ENCODE assay signal across 8 mouse cellular contexts in genomic region chr2:85050001-85050634, GRCm38 (mm10). TPM values are rescaled to one million over a fixed set of nuclear protein-coding genes. Genes with fewer than 3 reads are reported as not detected.
DNase-seq lines count a peak whose midpoint lies in the region; ATAC-seq and TF ChIP-seq lines count a peak whose summit lies in the region.

No protein-coding gene starts in this region.

- TF ChIP-seq CTCF in heart, adult 2 months (IDR thresholded peaks at IDR 0.05): 0 out of 2 replicates have a peak, but pooled peaks have one; percentile 8

- H3K36me3 ChIP-seq in embryonic facial prominence, embryonic 10.5 days (replicated peaks): peaks cover 60% of the 10 kb centered on the region
- peaks cover 13% of the 10 kb centered on the region for H3K36me3 ChIP-seq in heart, adult 2 months (ENCODE audit: control insufficient read depth, insufficient read depth, low read length)
- peaks cover 39% of the 10 kb centered on the region for H3K36me3 ChIP-seq in myocyte (ENCODE audit: control insufficient read depth, insufficient read depth)

- peak overlapping the region; percentile 69 for H3K9ac ChIP-seq in heart, adult 2 months (ENCODE audit: low read depth, low read length)

- DNase-seq in adrenal gland, adult 18-20 months (ENCODE audit: low spot score in 2 of 2): peak; percentile 59 to 66
- peak; percentile 76 for DNase-seq in embryonic facial prominence, embryonic 10.5 days (ENCODE audit: low spot score)
- DNase-seq in heart, adult 2 months: peak; percentile 85 to 86
- DNase-seq in kidney, adult 11 months: peak; percentile 57
- DNase-seq in liver: peak; percentile 36
- peak; percentile 65 for DNase-seq in urinary bladder, postnatal 25 days (ENCODE audit: low spot score)

- WGBS in embryonic facial prominence, embryonic 10.5 days: 3% methylated on average over 10 of the region's 10 CpGs
- 19% methylated on average over 10 of the region's 10 CpGs for WGBS in heart, adult 2 months

- peak overlapping the region; percentile 89 for H3K4me2 ChIP-seq in myocyte (ENCODE audit: low read depth)

- peak overlapping the region; percentile 20 for H3ac ChIP-seq in myocyte (ENCODE audit: control insufficient read depth, insufficient read length)

- H3K9me3 ChIP-seq in embryonic facial prominence, embryonic 10.5 days: no peaks in the 10 kb centered on the region

- peak overlapping the region; percentile 75 for H3K27ac ChIP-seq in embryonic facial prominence, embryonic 10.5 days (replicated peaks)
- peak overlapping the region; percentile 94 for H3K27ac ChIP-seq in heart, adult 2 months

- no peaks in the 10 kb centered on the region for H3K27me3 ChIP-seq in embryonic facial prominence, embryonic 10.5 days (replicated peaks; ENCODE audit: low read depth, poor library complexity, severe bottlenecking)
- no peaks in the 10 kb centered on the region for H3K27me3 ChIP-seq in heart, adult 2 months (ENCODE audit: control insufficient read depth, insufficient read depth, low read length)
- no peaks in the 10 kb centered on the region for H3K27me3 ChIP-seq in myocyte (ENCODE audit: control insufficient read depth, insufficient read depth, insufficient read length)

- peaks cover 3% of the 10 kb centered on the region; the same call in 1 of the 2 replicates for H3K79me2 ChIP-seq in heart, adult 2 months (replicated peaks; ENCODE audit: control insufficient read depth, insufficient read depth, low read length)
- peaks cover 55% of the 10 kb centered on the region for H3K79me2 ChIP-seq in myocyte (ENCODE audit: control insufficient read depth, insufficient read depth)

- TF ChIP-seq EP300 in heart, adult 2 months (IDR thresholded peaks at IDR 0.05; ENCODE audit: insufficient read depth, low read depth, low read length): 0 out of 2 replicates have a peak, but pooled peaks have one; percentile 19

- TF ChIP-seq POLR2A in heart, adult 2 months (IDR thresholded peaks at IDR 0.05; ENCODE audit: insufficient read depth, low read depth, low read length): peak; percentile 72
- TF ChIP-seq POLR2A in myocyte (IDR thresholded peaks at IDR 0.05; ENCODE audit: insufficient read length, low read depth): peak; percentile 45

- H3K4me3 ChIP-seq in embryonic facial prominence, embryonic 10.5 days: peak overlapping the region; percentile 82
- H3K4me3 ChIP-seq in heart, adult 2 months: peak overlapping the region; percentile 60
- H3K4me3 ChIP-seq in myocyte: peak overlapping the region; percentile 77

- intact Hi-C loops in heart, adult 2 months (cut with DNase I): no loop called here

- H3K4me1 ChIP-seq in embryonic facial prominence, embryonic 10.5 days: peaks cover 55% of the 10 kb centered on the region
- H3K4me1 ChIP-seq in heart, adult 2 months (ENCODE audit: control insufficient read depth, insufficient read depth, low read length): peaks cover 9% of the 10 kb centered on the region

- no peak for ATAC-seq in activated CD4-positive, CD25-positive, alpha-beta regulatory T cell, adult 4 months

TF ChIP-seq in myocyte, 11 proteins besides CTCF, POLR2A, EP300 and RAD21:
- no peak for TF ChIP-seq REST (IDR thresholded peaks at IDR 0.05; ENCODE audit: insufficient read depth, insufficient read length)
- TF ChIP-seq CEBPB (IDR thresholded peaks at IDR 0.05; ENCODE audit: insufficient read depth, poor library complexity, severe bottlenecking): 0 out of 2 replicates have a peak, but pooled peaks have one; percentile 11
- TF ChIP-seq MYOD1 (IDR thresholded peaks at IDR 0.05; ENCODE audit: control insufficient read depth in 1 of 3, insufficient read length in 2 of 3, low read depth in 2 of 3): no peak
- TF ChIP-seq E2F4 (IDR thresholded peaks at IDR 0.05; ENCODE audit: insufficient read depth): no peak
TF ChIP-seq in myocyte: peak in this region for 1.

RNA-seq across cellular contexts. Expression of gene Tnks1bp1, which starts 2.3 kb away (rescaled TPM):
- 10 to 100 TPM; 82.1 to 89.6 TPM for total RNA-seq in adrenal gland, adult 18-20 months (2021)
- polyA plus RNA-seq in embryonic facial prominence, embryonic 10.5 days (2016; fragmentation: Nextera tagmentation; extraction: Ambion mirVana): 31.5 and 33.1 TPM in 2 replicates
- total RNA-seq in heart, adult 2 months (2021): 10 to 100 TPM; 56.9 to 59.1 TPM
- 40.7 and 54.1 TPM in 2 replicates for polyA plus RNA-seq in heart, adult 2 months (2012; rRNA removed)
- polyA plus RNA-seq in myocyte (2012; fragmentation: generic; extraction: Trizol): 84.0 TPM
- polyA plus RNA-seq in activated CD4-positive, CD25-positive, alpha-beta regulatory T cell, adult 4 months (2017; shearing (Covaris generic)): 1 to 10 TPM; 3.9 to 6.3 TPM

RNA-seq across cellular contexts. Expression of gene P2rx3, which starts 12.9 kb away (rescaled TPM):
- total RNA-seq in adrenal gland, adult 18-20 months (2021): under 1 TPM; 0.74 to 0.86 TPM
- polyA plus RNA-seq in embryonic facial prominence, embryonic 10.5 days (2016; fragmentation: Nextera tagmentation; extraction: Ambion mirVana): 10.0 and 11.5 TPM in 2 replicates
- under 1 TPM; 0.25 to 0.81 TPM for total RNA-seq in heart, adult 2 months (2021)
- polyA plus RNA-seq in heart, adult 2 months (2012; rRNA removed): 0.39 and 0.79 TPM in 2 replicates
- 53.1 TPM for polyA plus RNA-seq in myocyte (2012; fragmentation: generic; extraction: Trizol)
- polyA plus RNA-seq in activated CD4-positive, CD25-positive, alpha-beta regulatory T cell, adult 4 months (2017; shearing (Covaris generic)): under 1 TPM in 1 of 2 experiments, not detected in 1; 0.62 TPM

RNA-seq across cellular contexts. Expression of gene Ssrp1, which starts 13.1 kb away (rescaled TPM):
- total RNA-seq in adrenal gland, adult 18-20 months (2021): 100 to 1,000 TPM in 1 of 2 experiments, 10 to 100 TPM in 1; 96.5 to 122 TPM
- 419 and 425 TPM in 2 replicates for polyA plus RNA-seq in embryonic facial prominence, embryonic 10.5 days (2016; fragmentation: Nextera tagmentation; extraction: Ambion mirVana)
- total RNA-seq in heart, adult 2 months (2021): 10 to 100 TPM; 38.8 to 39.0 TPM
- 39.6 and 59.5 TPM in 2 replicates for polyA plus RNA-seq in heart, adult 2 months (2012; rRNA removed)
- 123 TPM for polyA plus RNA-seq in myocyte (2012; fragmentation: generic; extraction: Trizol)
- polyA plus RNA-seq in activated CD4-positive, CD25-positive, alpha-beta regulatory T cell, adult 4 months (2017; shearing (Covaris generic)): 100 to 1,000 TPM; 135 to 160 TPM
